Mouse (Mus musculus): ENCODE measurements around the gene Hspb7. TPM values are rescaled to one million over a fixed set of nuclear protein-coding genes. Genes with fewer than 3 reads are reported as not detected.

Hspb7 gene
- total RNA-seq, 1 experiment from 2014 or later, result 0.19 TPM

DNA sequence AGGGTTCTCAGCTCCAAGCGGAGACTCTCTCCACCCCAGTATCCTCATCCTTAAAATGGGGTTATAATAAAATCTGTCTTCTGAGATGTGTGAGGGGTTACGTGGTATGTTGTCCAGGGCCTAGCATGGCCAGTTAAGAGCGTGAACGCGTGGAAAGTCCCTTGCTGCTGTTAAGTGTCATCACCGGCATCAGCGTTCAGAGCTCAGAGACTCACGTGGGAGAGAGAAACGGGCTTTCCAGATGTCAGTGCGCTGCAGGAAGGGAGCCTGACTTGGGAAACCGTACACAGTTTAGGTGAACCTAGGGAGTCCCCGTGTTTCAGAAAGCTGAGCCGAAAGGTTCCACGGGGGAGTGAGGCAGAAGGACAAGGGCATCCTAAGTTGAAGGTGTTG lies 24.7 kb downstream of the Hspb7 start:
- DNase-seq, result no peak

DNA sequence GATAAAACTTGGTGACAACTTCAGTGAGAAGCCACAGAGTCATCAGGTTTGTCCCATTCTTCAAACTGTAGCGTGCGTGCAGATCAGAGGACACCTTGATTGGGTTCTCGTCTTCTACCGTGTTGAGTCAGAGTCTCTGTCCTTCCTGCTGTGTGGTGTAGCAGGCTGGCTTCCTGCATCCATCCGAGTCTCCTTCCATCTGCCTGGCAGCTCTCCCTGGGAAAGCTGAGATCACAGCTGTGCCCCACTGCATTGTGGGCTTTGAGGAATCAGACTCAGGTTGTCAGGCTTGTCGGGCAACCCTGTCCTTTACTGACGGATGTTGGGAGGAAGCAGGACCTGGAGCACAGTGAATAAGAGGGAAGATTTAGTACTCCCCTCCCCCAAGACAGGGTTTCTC lies 25.6 kb downstream of the Hspb7 start:
- DNase-seq, result no peak

DNA sequence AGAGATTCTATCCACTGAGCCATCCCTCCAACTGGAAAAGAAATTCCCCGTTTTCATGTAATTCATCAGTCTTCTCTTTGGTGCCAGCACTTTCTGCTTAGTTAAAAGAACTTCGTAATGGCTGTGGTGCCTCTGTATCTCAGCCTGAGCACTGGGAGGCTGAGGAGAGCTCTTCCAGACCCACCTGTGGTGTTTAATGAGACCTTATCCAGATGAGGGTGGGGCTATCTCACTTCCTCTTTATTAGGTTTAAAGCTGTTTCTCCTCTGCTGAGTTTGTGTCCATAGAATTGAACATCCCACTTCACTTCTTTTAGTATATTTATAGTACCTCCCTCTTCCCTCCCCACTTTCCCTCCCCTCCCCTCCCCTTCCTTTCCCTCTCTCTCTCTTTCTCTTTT lies 30.7 kb downstream of the Hspb7 start:
- DNase-seq, result no peak

DNA sequence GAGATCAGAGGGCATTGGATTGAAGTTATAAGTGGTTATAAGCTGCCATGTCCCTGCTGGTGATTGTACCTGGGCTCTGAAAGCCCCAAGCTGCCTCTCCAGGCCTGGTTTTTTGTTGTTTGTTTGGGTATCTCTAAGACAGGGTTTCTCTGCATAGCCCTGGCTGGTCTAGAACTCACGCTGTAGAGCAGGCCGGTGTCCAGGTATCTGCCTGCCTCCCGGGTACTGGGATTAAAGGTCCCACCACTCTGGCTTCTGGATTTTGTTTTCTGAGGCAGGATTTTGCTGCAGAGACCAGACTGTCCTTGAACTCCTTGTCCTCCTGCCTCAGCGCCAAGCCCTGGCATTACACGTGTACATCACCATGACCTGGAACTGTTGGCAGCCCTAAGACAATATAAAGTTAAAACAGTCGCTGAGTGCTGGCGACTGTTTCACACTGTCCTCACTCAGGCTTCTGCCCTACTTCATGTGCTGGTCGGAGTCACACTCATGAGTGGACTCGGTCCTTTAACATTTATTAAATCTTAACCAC lies 31.4 kb downstream of the Hspb7 start:
- DNase-seq, result peak; percentile 49

DNA sequence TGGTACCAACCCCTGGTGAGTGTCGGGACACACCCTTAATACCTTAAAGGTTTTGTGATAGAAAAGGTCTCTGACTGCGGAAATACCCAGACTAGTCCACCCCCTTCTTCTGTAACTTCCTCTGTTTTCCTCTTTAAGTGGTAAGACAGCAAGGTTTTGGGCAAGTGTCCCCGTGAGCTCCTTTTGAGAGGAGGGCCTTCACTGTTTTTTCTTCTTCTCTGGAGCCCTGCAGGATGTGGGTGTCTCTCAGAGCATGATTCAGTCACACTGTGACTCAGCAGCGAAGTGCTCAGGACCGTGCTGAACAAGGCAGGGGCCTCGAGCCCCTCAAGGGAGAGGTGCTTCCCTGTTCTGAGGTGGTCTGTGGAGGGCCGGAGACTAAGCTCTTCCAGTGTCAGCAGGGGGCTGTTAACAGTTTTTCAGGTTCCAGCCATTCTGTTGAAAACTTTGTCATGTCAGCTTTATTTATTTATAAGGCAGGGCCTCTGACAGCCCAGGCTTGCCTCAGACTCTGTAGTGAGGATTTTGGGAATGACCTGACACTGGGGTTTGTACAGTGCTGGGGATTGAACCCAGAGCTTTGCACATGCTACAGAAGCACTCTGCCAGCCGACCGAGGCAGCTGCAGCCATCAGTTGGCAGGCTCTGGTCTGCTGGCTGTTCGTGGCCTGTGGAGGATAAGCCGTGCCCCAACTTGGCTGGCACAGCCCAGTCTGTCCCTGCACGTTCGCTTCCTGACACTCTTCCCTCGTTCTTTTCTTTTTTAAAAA lies 34.2 kb downstream of the Hspb7 start:
- DNase-seq, result no peak

DNA sequence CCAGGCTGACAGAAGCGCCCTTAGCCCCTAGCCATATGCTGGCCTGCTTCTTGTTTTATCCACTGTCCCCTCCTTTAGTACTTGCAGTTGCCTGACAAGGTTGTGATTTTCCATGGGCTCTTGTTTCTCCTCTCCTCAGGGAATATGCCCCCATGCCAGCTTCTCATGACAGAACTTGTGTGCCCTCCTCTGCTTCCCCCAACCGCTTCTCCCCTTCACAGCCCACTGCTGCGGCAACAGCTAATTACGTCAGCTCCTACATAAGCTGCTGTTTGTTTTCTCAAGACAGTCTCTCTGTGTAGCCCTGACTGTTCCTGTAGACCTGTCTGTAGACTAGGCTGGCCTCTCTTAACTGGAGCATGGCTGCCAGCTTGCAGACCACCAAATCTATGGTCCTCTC lies 34.9 kb downstream of the Hspb7 start:
- DNase-seq, result no peak

DNA sequence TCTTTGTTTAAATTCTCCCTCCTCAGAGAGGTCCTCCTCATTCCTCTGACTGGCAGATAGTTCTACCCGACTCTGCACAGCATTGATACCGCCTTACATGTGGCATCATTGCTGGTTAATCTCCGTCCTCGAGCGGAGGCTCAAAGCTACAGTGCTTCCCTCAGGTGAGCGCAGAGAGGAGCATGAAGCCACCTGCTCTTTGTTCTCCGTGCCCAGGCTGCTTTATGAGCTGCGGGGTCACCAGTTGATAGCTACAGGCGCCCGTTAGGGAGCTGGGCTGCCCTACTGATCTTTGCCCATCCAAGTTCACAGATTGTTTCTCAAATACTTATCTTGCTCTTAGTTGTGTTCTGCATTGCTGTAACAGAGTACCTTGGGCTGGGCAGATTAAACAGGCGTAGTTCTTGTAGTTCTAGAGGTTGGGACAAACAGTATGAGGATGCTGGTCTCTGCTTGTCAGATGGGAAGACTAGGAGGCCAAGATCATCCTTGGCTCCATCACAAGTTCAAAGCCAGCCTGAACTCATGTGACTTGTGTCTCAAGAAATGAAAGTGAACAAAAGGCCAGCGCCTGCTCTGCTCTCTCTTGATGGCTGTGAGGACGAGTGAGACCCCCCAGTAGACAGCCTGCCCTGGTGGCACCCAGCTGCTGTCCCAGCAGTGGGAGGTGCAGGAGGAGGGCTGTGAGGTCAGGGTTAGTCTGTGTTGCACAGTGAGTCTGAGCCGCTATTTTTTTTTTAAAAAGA lies 35.8 kb downstream of the Hspb7 start:
- no peak for DNase-seq

DNA sequence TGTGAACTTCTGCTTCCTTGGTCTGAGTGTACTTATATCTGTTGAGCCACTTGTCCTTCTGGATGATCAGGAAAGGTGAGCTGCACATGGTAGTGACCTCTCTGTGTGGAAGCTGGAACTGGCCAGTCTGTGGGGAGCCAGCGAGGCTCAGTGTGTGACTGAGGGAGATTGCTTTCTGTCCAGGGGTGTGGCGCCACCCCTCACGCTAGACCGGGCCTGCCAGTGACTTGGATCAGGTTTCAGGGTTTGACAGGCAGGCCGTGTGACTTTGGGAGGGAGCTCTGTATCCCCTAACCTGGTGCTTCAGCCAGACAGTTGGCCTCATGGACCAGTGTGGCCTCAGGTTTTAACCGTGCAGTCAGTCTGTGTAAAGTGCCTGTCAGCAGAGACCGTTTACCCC lies 37.7 kb downstream of the Hspb7 start:
- DNase-seq, result no peak

DNA sequence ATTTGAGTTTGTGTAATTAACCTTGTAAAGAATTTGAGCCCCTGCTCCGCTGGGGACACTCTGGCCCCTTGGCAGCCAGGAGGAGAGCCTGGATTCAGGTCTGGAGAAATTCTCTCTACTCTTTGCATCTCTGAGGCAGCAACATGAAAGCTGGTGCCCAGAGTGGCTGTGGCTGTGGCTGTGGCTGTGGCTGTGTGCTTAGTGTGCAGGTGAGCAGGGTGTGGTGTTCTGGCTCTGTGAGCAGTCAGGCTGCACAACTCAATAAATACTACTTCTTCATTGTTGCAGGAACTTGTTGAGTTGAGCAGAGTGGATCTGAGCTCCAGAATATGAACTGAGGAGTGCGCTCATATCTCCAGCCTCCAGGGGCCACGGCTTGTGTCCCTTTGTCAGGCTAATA lies 38.3 kb downstream of the Hspb7 start:
- DNase-seq, result no peak

DNA sequence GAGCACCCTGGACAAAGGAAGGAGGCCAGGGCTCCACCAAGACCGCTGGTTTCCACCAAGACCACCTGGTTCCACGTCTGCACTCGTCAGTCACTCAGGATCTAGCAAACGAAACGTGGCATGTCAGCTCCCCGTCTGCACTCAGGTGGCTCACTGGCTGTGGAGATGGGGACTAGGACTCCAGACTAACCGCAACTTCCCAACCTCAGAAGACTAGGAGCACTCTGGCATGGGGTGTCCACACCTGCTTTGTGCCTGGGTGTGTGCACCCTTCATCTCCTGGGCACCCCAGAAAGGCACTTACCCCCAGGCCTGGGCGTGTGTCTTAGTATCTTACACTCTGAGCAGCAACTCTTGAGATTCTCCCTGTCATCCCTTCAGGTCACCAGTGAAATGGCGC lies 39.2 kb downstream of the Hspb7 start:
- DNase-seq, result no peak

DNA sequence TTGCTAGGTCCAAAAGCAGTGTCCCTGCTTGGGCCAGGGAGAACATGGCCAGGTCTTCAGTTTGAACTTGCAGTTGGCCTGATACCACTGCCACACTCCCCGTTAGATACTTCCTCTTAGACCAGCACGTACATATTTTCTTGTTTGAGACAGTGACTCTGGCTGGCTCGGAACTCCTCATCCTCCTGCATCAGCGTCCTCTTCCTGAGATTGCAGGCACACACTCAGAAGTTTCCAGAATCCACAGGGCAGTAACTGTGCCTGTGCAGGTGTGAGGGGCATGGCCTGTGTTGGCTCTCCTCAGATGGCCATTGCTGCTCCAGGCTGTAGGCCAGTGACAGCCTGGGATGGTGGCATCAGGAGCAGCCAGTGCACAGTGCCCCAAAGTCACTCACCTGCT lies 39.9 kb downstream of the Hspb7 start:
- no peak for DNase-seq

DNA sequence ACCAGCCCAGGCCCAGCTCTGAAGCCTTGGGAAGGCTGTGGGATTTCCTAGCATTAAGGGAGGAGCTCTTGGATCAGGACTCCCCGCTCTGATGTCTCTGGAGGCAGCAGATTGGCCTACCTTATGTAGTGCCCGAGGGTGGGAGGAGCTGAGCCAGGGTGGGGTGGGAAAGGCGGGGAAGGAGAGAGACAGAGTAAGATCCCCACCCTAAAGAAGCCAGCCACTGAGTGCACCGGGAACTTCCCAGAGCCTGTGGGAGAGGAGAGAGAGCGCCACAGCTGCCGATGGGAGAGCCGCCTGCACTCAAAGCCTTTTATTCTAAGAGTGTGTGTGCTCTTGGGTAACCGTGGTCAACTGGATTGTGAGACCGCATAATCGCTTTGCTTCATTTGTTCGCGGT lies 40.5 kb downstream of the Hspb7 start:
- no peak for DNase-seq

DNA sequence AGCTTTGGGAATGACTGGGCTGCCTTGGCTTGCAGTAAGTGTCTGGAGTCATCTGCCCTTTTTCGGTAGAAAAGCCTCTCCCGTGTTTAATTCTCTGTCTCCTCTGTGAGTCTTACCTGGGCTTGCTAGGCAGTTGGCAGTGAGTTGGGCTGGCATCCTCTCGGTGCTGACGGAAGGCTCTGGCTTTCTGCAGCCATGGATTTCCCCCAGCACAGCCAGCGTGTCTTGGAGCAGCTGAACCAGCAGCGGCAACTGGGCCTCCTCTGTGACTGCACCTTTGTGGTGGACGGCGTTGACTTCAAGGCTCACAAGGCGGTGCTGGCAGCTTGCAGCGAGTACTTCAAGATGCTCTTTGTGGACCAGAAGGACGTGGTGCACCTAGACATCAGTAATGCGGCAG lies 41.0 kb downstream of the Hspb7 start:
- DNase-seq, result no peak

DNA sequence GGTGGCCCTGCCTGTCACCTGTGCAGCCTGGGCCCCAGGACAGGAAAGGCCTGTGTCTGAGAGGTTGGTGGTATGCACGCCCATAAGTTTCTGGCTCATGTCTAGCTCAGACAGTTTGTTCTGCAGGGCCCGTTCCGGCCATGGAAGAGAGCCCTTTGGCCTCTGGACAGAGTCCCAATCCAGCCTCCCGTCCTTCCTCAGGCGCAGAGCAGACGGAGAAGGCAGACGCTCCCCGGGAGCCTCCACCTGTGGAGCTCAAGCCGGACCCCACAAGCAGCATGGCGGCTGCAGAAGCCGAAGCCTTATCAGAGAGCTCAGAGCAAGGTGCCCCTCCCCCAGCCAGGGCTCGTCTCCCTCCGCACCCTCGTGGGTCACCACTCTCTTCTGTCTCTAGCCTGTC lies 42.9 kb downstream of the Hspb7 start:
- DNase-seq, result no peak

DNA sequence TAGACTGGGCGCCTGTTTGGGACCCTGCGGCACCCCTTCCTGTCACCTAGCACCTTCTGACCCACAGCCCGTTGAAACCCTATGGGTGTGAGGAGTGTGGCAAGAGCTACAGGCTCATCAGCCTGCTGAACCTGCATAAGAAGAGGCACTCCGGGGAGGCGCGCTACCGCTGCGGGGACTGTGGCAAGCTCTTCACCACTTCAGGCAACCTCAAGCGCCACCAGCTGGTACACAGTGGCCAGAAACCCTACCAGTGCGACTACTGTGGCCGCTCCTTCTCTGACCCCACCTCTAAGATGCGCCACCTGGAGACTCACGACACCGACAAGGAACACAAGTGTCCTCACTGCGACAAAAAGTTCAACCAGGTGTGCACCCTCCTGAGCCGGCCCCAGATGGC lies 44.1 kb downstream of the Hspb7 start:
- no peak for DNase-seq

DNA sequence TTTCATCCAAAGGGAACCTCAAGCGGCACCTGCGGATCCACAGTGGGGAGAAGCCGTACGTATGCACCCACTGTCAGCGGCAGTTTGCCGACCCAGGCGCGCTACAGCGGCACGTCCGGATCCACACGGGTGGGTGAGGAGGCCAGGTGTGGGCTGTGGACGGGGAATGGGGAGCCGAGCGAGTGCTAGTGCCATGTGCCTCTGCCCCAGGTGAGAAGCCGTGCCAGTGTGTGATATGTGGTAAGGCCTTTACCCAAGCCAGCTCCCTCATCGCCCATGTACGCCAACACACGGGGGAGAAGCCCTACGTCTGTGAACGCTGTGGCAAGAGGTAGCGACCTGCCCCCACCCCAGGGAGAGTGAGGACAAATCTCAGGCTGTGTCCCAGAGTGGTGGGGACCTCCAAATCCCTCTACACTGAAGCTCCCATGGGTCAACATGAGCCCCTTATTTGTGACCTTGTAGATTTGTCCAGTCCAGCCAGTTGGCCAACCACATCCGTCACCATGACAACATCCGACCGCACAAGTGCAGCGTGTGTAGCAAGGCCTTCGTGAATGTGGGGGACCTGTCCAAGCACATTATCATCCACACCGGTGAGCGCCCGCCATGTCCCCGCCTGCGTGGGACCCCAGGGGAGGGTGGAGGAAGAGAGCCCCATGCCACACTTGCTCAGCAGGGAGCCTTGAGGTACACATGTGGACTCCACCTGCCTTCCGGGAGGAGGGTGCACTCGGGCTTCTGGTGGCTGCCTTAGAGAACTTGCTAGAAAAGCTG lies 45.1 kb downstream of the Hspb7 start:
- peak; percentile 45 for DNase-seq

DNA sequence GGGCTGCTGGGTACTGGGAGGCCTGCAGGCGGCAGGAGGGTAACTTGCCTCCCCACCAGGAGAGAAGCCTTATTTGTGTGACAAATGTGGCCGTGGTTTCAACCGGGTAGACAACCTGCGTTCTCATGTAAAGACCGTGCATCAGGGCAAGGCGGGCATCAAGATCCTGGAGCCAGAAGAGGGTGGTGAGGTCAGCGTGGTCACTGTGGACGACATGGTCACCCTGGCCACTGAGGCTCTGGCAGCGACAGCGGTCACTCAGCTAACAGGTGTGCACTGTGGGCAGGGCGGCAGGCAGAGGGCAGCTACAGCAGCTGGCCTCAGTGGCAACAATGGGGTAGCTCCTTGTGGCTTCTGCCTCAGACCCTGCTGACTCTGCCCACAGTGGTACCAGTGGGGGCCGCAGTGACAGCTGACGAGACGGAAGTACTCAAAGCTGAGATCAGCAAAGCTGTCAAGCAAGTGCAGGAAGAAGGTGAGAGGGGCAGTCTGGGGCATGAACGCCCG lies 45.8 kb downstream of the Hspb7 start:
- DNase-seq, result no peak

DNA sequence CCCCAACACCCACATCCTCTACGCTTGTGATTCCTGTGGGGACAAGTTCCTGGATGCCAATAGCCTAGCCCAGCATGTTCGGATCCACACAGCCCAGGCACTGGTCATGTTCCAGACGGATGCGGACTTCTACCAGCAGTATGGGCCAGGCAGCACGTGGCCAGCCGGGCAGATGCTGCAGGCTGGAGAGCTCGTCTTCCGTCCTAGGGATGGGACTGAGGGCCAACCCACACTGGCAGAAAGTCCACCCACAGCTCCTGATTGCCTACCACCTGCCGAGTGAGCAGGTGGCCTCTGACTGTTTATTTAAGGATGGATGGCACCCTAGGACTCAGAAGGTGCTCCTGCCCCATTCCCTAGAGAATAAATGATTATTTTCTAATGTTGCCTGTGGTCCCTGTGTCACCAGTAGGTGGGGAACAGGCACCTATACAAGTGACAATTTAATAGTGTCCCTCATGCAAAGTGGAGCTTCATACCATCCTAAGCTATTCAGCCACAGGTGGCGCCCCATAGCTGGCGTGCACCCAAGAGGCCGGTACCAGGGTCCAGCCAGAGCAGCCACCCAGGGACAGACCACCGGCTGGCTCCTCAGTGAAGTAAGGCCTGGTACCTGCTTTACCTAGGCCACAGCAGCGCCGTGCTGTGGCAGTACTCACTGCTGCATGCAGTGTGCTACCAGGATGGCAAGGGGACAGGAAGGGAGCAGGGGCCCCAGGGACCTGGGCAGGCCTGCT lies 46.4 kb downstream of the Hspb7 start:
- DNase-seq, result no peak

DNA sequence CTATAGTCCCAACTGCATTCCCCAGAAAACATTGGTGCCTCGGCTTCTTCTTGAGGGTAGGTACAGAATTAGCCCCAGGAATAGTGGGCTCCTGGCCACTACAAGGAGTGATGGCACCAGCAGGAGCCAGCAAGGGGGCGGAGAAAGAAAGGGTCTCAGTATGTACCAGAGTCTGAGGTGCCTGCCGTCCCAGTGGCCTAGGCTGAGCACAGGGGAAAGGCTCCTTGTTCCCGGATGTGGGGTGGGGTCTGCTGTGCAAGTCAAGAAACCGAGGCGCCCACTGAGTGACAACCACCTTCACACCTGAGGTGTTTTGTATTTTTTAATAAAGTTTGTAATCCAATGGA lies 47.0 kb downstream of the Hspb7 start:
- no peak for DNase-seq

DNA sequence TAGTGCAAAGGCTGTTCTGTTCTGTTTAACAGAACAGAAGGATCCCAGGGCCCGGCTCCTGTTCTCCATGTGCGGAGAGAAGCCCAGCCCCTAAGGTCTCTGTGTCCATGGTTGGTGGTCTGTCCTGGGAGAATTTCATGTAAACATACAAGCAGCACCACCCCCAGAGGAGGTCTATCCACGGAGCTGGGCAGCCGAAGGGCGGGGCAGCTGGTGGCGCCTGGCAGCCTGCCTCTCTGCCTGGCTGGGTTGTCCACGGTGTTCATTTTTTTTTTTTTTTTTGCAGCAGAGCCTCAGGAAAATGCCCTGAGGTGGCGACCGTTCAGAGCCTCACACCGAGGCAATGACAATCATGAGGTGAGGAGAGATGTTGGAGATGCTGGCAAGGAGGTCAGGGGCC lies 48.0 kb downstream of the Hspb7 start:
- peak; percentile 36 for DNase-seq

DNA sequence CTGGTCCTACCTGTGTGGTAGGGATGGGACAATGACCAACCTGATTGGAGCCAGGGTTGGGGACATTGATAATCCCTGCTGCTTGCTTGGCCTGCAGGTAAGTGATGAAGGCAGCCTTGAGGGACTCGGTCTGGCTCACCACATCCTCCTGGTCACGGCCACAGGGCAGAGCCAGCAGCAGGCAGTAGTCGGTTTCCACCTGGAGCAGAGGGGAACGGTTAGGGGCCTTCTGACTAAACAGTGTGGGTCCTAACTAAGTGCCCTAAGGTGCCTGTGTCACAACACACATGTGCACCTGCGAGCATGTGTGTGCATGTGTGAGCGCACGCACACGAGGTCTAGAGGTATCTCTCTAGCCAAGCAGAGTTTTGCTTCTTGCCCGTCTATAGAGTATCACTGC lies 48.8 kb downstream of the Hspb7 start:
- DNase-seq, result no peak

DNA sequence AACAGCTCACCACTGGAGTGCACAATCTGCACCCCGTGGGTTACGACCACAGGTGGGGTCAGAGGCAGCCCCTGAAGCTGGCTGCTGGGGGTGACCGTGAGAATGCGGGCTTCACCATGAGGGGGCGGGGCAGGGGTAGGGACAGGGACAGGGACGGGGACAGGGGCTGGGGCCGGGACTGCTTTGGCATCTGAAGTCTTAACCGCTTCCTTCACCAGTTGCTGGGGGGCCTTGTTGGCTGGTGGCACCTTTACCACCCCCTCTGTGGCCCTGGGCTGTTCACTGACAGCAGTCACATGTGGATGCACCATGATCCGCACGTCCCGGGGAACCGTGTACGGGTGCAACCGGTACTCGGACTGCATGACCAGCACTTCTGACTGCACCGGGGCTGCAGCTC lies 50.9 kb downstream of the Hspb7 start:
- DNase-seq, result no peak
